Mouse (Mus musculus): ENCODE measurements around the gene Fam160a1. TPM values are rescaled to one million over a fixed set of nuclear protein-coding genes. Genes with fewer than 3 reads are reported as not detected.

Gene Fam160a1
- 11.8 TPM for polyA plus RNA-seq (2014; fragmentation: Illumina TruSeq; extraction: RNeasy Lipid Tissue Mini Kit (QIAGEN cat#74804); ENCODE audit: low read depth, low replicate concordance)

DNA sequence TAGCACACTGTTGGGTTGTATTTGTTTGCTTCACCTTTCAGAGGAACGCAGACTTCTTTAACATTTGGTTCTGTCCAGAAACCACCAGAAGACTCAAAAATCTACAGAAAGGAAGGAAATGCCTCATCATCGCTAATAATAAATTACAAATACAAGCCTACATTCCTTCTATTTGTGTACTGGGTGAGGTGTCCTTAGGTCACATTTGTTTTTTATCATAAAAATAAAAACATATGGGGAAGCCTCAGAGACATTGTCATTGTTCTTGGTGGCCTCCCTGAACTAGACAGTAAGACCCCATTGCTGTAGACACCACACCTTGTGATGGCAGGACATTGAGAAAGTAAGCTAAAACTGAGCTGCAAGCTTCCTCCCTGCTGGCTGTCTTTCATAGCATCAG is at the start of gene Fam160a1:
Gene Fam160a1 (minus strand): TSS at position 101 of the 400 bp plus-strand sequence.

Other genes with a start within 250 kb of the Fam160a1 start
- 14.4 TPM for gene Gatb, start 243.2 kb downstream of the Fam160a1 start, polyA plus RNA-seq (2014; fragmentation: Illumina TruSeq; extraction: RNeasy Lipid Tissue Mini Kit (QIAGEN cat#74804); ENCODE audit: low read depth, low replicate concordance)
- 3.0 TPM for gene Glt28d2, start 70.2 kb upstream of the Fam160a1 start, polyA plus RNA-seq (2014; fragmentation: Illumina TruSeq; extraction: RNeasy Lipid Tissue Mini Kit (QIAGEN cat#74804); ENCODE audit: low read depth, low replicate concordance)
- gene Gm37240, start 70.2 kb upstream of the Fam160a1 start, polyA plus RNA-seq (2014; fragmentation: Illumina TruSeq; extraction: RNeasy Lipid Tissue Mini Kit (QIAGEN cat#74804); ENCODE audit: low read depth, low replicate concordance) = 2.7 TPM
- gene Sh3d19, start 153.8 kb upstream of the Fam160a1 start, polyA plus RNA-seq (2014; fragmentation: Illumina TruSeq; extraction: RNeasy Lipid Tissue Mini Kit (QIAGEN cat#74804); ENCODE audit: low read depth, low replicate concordance) = 31.6 TPM
- not detected for gene Prss48, start 185.2 kb upstream of the Fam160a1 start, polyA plus RNA-seq (2014; fragmentation: Illumina TruSeq; extraction: RNeasy Lipid Tissue Mini Kit (QIAGEN cat#74804); ENCODE audit: low read depth, low replicate concordance)

Data from adipose tissue, adult 10 weeks (tissue).